Mouse (Mus musculus) forebrain, embryonic 15.5 days (tissue): ENCODE data around the gene Scgb2b15. TPM values are rescaled to one million over a fixed set of nuclear protein-coding genes. Genes with fewer than 3 reads are reported as not detected.
"Not testable (repeated sequence)": the region's sequence is repeated elsewhere in the genome, so short reads cannot be mapped to it uniquely, and the experiment has no call there.

Experiments
- ATAC-seq: fragments of 200-750 bp; cut with Nextera tagmentation; replicated peaks from 2 replicates; pipeline ENCODE4 v1.8.0; 2017; ENCODE audit warnings: mild to moderate bottlenecking, moderate TSS enrichment, moderate library complexity
- H3K27ac ChIP-seq: fragments of 300-500 bp; sonication (generic); replicated peaks from 2 replicates; pipeline ENCODE4 v1.5.1; 2015; ENCODE audit warnings: mild to moderate bottlenecking, inconsistent platforms
- H3K27me3 ChIP-seq: fragments of 300-500 bp; sonication (generic); 2 replicates; pipeline ENCODE4 v1.6.1; 2015; ENCODE audit warnings: inconsistent platforms
- H3K36me3 ChIP-seq: fragments of 300-500 bp; sonication (generic); 2 replicates; pipeline ENCODE4 v1.6.1; 2015; ENCODE audit warnings: mild to moderate bottlenecking, inconsistent platforms
- H3K4me1 ChIP-seq: fragments of 300-500 bp; sonication (generic); 2 replicates; pipeline ENCODE4 v1.6.1; 2015; ENCODE audit warnings: inconsistent platforms
- H3K4me2 ChIP-seq: fragments of 300-500 bp; sonication (generic); replicated peaks from 2 replicates; pipeline ENCODE4 v1.6.1; 2015; ENCODE audit warnings: mild to moderate bottlenecking, inconsistent platforms
- H3K4me3 ChIP-seq: fragments of 300-500 bp; sonication (generic); 2 replicates; pipeline ENCODE4 v1.5.1; 2015; ENCODE audit warnings: mild to moderate bottlenecking, inconsistent platforms
- H3K9ac ChIP-seq: fragments of 300-500 bp; sonication (generic); replicated peaks from 2 replicates; pipeline ENCODE4 v1.6.1; 2015; ENCODE audit warnings: mild to moderate bottlenecking, inconsistent platforms
- H3K9me3 ChIP-seq: fragments of 300-500 bp; sonication (generic); 2 replicates; pipeline ENCODE4 v1.6.1; 2016; ENCODE audit warnings: inconsistent platforms
- polyA plus RNA-seq: library from polyadenylated mRNA; unstranded; fragments of >200 nt; fragmentation: Nextera tagmentation; extraction: Ambion mirVana; gene quantifications from 2 replicates; pipeline ENCODE4 v1.2.1, GENCODE M21; 2015

Gene Scgb2b15
- not detected in 2 replicates for polyA plus RNA-seq

DNA sequence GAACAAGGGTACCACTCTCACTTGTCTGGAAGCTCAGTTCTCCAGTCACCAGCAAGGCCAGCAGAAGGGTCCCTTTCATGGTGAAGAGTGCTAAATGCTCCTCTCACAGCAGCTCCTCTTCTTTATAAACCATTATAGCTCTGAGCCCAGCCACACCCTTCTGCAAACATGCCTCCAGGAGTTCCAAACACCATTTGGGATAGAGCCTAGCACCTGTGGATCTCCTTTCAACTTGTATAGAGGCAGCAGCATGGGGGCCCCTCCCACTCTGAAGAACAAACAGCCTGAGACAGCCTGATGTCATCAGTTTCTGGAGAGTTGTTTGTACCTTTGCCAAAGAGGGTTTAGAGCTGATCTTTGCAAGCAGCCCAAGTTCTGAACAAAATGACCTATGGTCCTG is at the start of gene Scgb2b15:
Gene Scgb2b15, minus strand, starts transcription at position 101 of the 400 bp plus-strand sequence.
- ATAC-seq, H3K4me2 ChIP-seq, H3K9me3 ChIP-seq, H3K27me3 ChIP-seq, H3K36me3 ChIP-seq, H3K4me1 ChIP-seq, H3K9ac ChIP-seq, H3K27ac ChIP-seq, H3K4me3 ChIP-seq: not testable (repeated sequence)

- not testable (repeated sequence) for H3K27ac ChIP-seq, H3K9me3 ChIP-seq, ATAC-seq, H3K4me1 ChIP-seq, H3K9ac ChIP-seq, H3K36me3 ChIP-seq, H3K27me3 ChIP-seq, H3K4me3 ChIP-seq, H3K4me2 ChIP-seq
Measured at GRCm38 (mm10) chr7:32836254-32836653, 6.8 kb upstream of the Scgb2b15 start, which contains the start of gene Scgb1b15. Gene Scgb1b15 (plus strand): TSS chr7:32836554.

Other genes with a start within 250 kb of the Scgb2b15 start
- not detected in 2 replicates for gene Scgb1b15, start 6.9 kb upstream of the Scgb2b15 start, polyA plus RNA-seq
- gene Scgb2b17, start 226.9 kb upstream of the Scgb2b15 start, polyA plus RNA-seq: not detected in 2 replicates
- not detected in 2 replicates for gene Scgb1b17, start 233.8 kb upstream of the Scgb2b15 start, polyA plus RNA-seq